Comparison of ENCODE assay signal across 8 mouse cellular contexts in the genomic region with DNA sequence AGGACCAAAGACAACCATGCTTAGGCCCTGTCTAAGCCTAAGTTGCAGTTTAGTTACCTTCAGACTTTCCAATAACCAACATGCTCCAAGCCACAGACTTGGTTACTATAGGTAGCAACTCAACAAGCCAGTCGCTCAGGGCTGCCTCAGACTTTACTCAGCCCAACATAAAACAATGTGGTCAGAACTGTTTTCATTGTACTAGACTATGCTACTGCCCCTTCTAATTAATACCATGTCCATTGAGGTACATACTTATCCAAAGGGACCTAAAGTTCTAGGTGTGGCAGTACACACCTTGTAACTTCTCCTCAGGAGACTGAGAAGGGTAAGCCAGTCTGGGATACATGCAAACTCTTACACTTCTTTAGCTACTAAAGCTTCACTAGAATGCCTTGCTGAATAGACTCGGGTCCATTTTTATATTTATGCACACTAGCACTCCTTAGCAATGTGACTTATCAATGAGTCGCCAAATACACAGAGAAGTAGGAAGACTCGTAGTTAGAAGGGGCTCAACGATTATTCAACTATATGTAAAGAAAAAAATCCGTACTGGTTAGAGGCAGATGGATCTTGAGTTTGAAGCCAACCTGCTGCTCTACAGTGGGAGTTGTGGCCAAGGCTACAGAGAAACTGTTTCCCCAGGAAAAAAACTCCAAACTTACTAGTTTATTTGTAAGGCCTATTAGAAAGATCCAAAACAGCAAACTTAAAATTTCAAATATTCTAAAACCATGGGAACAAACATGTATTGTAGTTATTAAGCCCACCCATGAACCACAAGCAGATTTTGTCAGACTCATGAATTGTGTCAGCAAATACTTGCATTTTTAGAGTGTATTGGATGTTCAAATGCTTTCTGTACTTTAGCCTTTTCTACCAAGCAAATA. TPM values are rescaled to one million over a fixed set of nuclear protein-coding genes. Genes with fewer than 3 reads are reported as not detected.
A peak's percentile ranks its signal among the peaks of the same experiment; 100 is the strongest.
DNase-seq lines count a peak whose midpoint lies in the region; ATAC-seq lines count a peak whose summit lies in the region.

No protein-coding gene starts in this region.

- H3K27me3 ChIP-seq in forebrain, embryonic 13.5 days, result peaks cover 3% of the 10 kb centered on the region; the same call in 1 of the 2 replicates
- no peaks in the 10 kb centered on the region for H3K27me3 ChIP-seq in liver, embryonic 15.5 days

- H3K27ac ChIP-seq in forebrain, embryonic 13.5 days, result no peak overlapping the region
- 0 out of 2 replicates have a peak overlapping the region, but pooled peaks have one; percentile 10 for H3K27ac ChIP-seq in liver, embryonic 15.5 days (replicated peaks)

- no peak for ATAC-seq in forebrain, embryonic 13.5 days
- ATAC-seq in liver, embryonic 15.5 days (ENCODE audit: insufficient read depth), result no peak

- H3K4me1 ChIP-seq in forebrain, embryonic 13.5 days, result peaks cover 15% of the 10 kb centered on the region
- H3K4me1 ChIP-seq in liver, embryonic 15.5 days (replicated peaks), result peaks cover 18% of the 10 kb centered on the region

- no peaks in the 10 kb centered on the region for H3K9me3 ChIP-seq in forebrain, embryonic 13.5 days (replicated peaks)
- H3K9me3 ChIP-seq in liver, embryonic 15.5 days (replicated peaks), result no peaks in the 10 kb centered on the region

- peak overlapping the region; percentile 78 for H3K4me2 ChIP-seq in forebrain, embryonic 13.5 days
- no peak overlapping the region; the same call in 1 of the 2 replicates for H3K4me2 ChIP-seq in liver, embryonic 15.5 days

- 83% methylated on average over 6 of the region's 6 CpGs for WGBS in forebrain, embryonic 13.5 days
- 55% methylated on average over 6 of the region's 6 CpGs for WGBS in liver, embryonic 15.5 days (ENCODE audit: insufficient replicate concordance)

- 0 out of 2 replicates have a peak overlapping the region, but pooled peaks have one; percentile 28 for H3K9ac ChIP-seq in forebrain, embryonic 13.5 days
- H3K9ac ChIP-seq in liver, embryonic 15.5 days, result no peak overlapping the region

- peak overlapping the region; percentile 99 for H3K4me3 ChIP-seq in forebrain, embryonic 13.5 days
- H3K4me3 ChIP-seq in liver, embryonic 15.5 days (replicated peaks), result peak overlapping the region; percentile 5; the same call in 1 of the 2 replicates

- DNase-seq in cerebellum, adult 9-10 months, result peak; percentile 43
- no peak for DNase-seq in cerebellum, postnatal 4 days (ENCODE audit: low spot score in 2 of 2)
- peak; percentile 46 for DNase-seq in 3134 (ENCODE audit: extremely low read depth, insufficient read length, low spot score)
- no peak for DNase-seq in thymus, postnatal 25 days
- DNase-seq in layer of hippocampus, adult 11-12 months (ENCODE audit: low spot score), result no peak
- DNase-seq in kidney, adult 8-10 months, result no peak

- H3K36me3 ChIP-seq in forebrain, embryonic 13.5 days (ENCODE audit: poor library complexity, severe bottlenecking), result peaks cover 26% of the 10 kb centered on the region
- H3K36me3 ChIP-seq in liver, embryonic 15.5 days (replicated peaks), result peaks cover 25% of the 10 kb centered on the region

RNA-seq across cellular contexts. Expression of a gene that starts 6.2 kb away (rescaled TPM):
- polyA plus RNA-seq in forebrain, embryonic 13.5 days (2015; fragmentation: Nextera tagmentation; extraction: Ambion mirVana), result 2,689 and 2,766 TPM in 2 replicates
- 540 and 595 TPM in 2 replicates for polyA plus RNA-seq in liver, embryonic 15.5 days (2015; fragmentation: Nextera tagmentation; extraction: Ambion mirVana)

RNA-seq across cellular contexts. Expression of a gene that starts 8.5 kb away (rescaled TPM):
- 38.0 and 42.3 TPM in 2 replicates for polyA plus RNA-seq in forebrain, embryonic 13.5 days (2015; fragmentation: Nextera tagmentation; extraction: Ambion mirVana)
- polyA plus RNA-seq in liver, embryonic 15.5 days (2015; fragmentation: Nextera tagmentation; extraction: Ambion mirVana), result 10.1 and 11.6 TPM in 2 replicates

RNA-seq across cellular contexts. Expression of a gene that starts 9.1 kb away (rescaled TPM):
- polyA plus RNA-seq in forebrain, embryonic 13.5 days (2015; fragmentation: Nextera tagmentation; extraction: Ambion mirVana), result 74.8 and 86.1 TPM in 2 replicates
- 168 and 190 TPM in 2 replicates for polyA plus RNA-seq in liver, embryonic 15.5 days (2015; fragmentation: Nextera tagmentation; extraction: Ambion mirVana)

RNA-seq across cellular contexts. Expression of a gene that starts 47.1 kb away (rescaled TPM):
- polyA plus RNA-seq in forebrain, embryonic 13.5 days (2015; fragmentation: Nextera tagmentation; extraction: Ambion mirVana), result 0.21 and 0.38 TPM in 2 replicates
- polyA plus RNA-seq in liver, embryonic 15.5 days (2015; fragmentation: Nextera tagmentation; extraction: Ambion mirVana), result 0.18 and 0.31 TPM in 2 replicates

RNA-seq across cellular contexts. Expression of a gene that starts 56.2 kb away (rescaled TPM):
- 0.84 and 0.98 TPM in 2 replicates for polyA plus RNA-seq in forebrain, embryonic 13.5 days (2015; fragmentation: Nextera tagmentation; extraction: Ambion mirVana)
- 21.4 and 23.3 TPM in 2 replicates for polyA plus RNA-seq in liver, embryonic 15.5 days (2015; fragmentation: Nextera tagmentation; extraction: Ambion mirVana)

Comparison
In these comparisons a context has a peak if more than half of its experiments do, and no peak if none do; other contexts are left out.
1. DNase-seq: peak in cerebellum, adult 9-10 months (single experiment) and 3134 (single experiment); none in cerebellum, postnatal 4 days (0 of 2), thymus, postnatal 25 days (single experiment), layer of hippocampus, adult 11-12 months (single experiment) and kidney, adult 8-10 months (0 of 2).